In genomic region chr1:172056251-172056650, GRCm38 (mm10) we compare ENCODE assay signal across 16 mouse cellular contexts. TPM values are rescaled to one million over a fixed set of nuclear protein-coding genes. Genes with fewer than 3 reads are reported as not detected.
A peak's percentile ranks its signal among the peaks of the same experiment; 100 is the strongest.
DNase-seq lines count a peak whose midpoint lies in the region; ATAC-seq and TF ChIP-seq lines count a peak whose summit lies in the region.
"Had no signal": no experiment of that assay in that cellular context is flagged by ENCODE, and none has a peak within 500 bp of the region (broad histone marks: within the 10 kb centered on the region; RNA-seq: fewer than 3 reads in every experiment).

No protein-coding gene starts in this region.

- peak overlapping the region; percentile 37 for H3K4me2 ChIP-seq in forebrain, embryonic 15.5 days (replicated peaks)
- peak overlapping the region; percentile 65 for H3K4me2 ChIP-seq in midbrain, embryonic 11.5 days
- H3K4me2 ChIP-seq: heart, embryonic 12.5 days; limb, embryonic 13.5 days; lung, embryonic 14.5 days had no signal

- WGBS in forebrain, embryonic 15.5 days, result 58% methylated on average over 4 of the region's 4 CpGs
- 78% methylated on average over 4 of the region's 4 CpGs for WGBS in midbrain, embryonic 11.5 days
- 84% methylated on average over 4 of the region's 4 CpGs for WGBS in kidney, adult 2 months

- H3K27me3 ChIP-seq in forebrain, embryonic 15.5 days, result 0 out of 2 replicates have a peak, but pooled peaks cover 7% of the 10 kb centered on the region
- H3K27me3 ChIP-seq in midbrain, embryonic 11.5 days (ENCODE audit: control insufficient read depth, insufficient read depth, low read length), result peaks cover 13% of the 10 kb centered on the region
- H3K27me3 ChIP-seq in kidney, adult 2 months (replicated peaks; ENCODE audit: control insufficient read depth, insufficient read depth, low read length), result 0 out of 2 replicates have a peak, but pooled peaks cover 2% of the 10 kb centered on the region
- H3K27me3 ChIP-seq: CH12.LX, Patski had no signal

- H3K4me1 ChIP-seq in forebrain, embryonic 15.5 days, result peaks cover 64% of the 10 kb centered on the region
- H3K4me1 ChIP-seq in midbrain, embryonic 11.5 days (ENCODE audit: control insufficient read depth, insufficient read depth, low read length), result peaks cover 31% of the 10 kb centered on the region
- H3K4me1 ChIP-seq in kidney, adult 2 months (ENCODE audit: control insufficient read depth, insufficient read depth, low read length), result peaks cover 4% of the 10 kb centered on the region; the same call in 1 of the 2 replicates

- TF ChIP-seq POLR2A in kidney, adult 2 months (IDR thresholded peaks at IDR 0.05; ENCODE audit: low read depth, low read length), result no peak

- no peak for ATAC-seq in forebrain, embryonic 15.5 days (replicated peaks)
- no peak for ATAC-seq in midbrain, embryonic 11.5 days (ENCODE audit: low FRiP score)
- ATAC-seq: Patski had no signal

- H3K4me3 ChIP-seq in forebrain, embryonic 15.5 days, result peak overlapping the region; percentile 30
- peak overlapping the region; percentile 39 for H3K4me3 ChIP-seq in midbrain, embryonic 11.5 days (ENCODE audit: low read depth, low read length)
- H3K4me3 ChIP-seq in kidney, adult 2 months (ENCODE audit: insufficient read depth, low read depth, low read length), result no peak overlapping the region
- H3K4me3 ChIP-seq: heart, embryonic 12.5 days; limb, embryonic 13.5 days had no signal

- no peaks in the 10 kb centered on the region for H3K36me3 ChIP-seq in forebrain, embryonic 15.5 days
- H3K36me3 ChIP-seq in midbrain, embryonic 11.5 days (ENCODE audit: control insufficient read depth, insufficient read depth, low read length), result no peaks in the 10 kb centered on the region
- H3K36me3 ChIP-seq in kidney, adult 2 months (ENCODE audit: control insufficient read depth, insufficient read depth, low read length), result no peaks in the 10 kb centered on the region
- H3K36me3 ChIP-seq: heart, embryonic 12.5 days; limb, embryonic 13.5 days had no signal

- no peaks in the 10 kb centered on the region for H3K9me3 ChIP-seq in forebrain, embryonic 15.5 days
- H3K9me3 ChIP-seq in midbrain, embryonic 11.5 days (ENCODE audit: control insufficient read depth, low read length), result no peaks in the 10 kb centered on the region
- H3K9me3 ChIP-seq: heart, embryonic 12.5 days; limb, embryonic 13.5 days had no signal

- H3K27ac ChIP-seq in forebrain, embryonic 15.5 days (replicated peaks), result no peak overlapping the region
- no peak overlapping the region for H3K27ac ChIP-seq in midbrain, embryonic 11.5 days (ENCODE audit: low read depth, low read length)
- no peak overlapping the region for H3K27ac ChIP-seq in kidney, adult 2 months (ENCODE audit: insufficient read depth, low read depth, low read length)
- H3K27ac ChIP-seq: kidney, postnatal 0 days; limb, embryonic 13.5 days had no signal

- no peak overlapping the region for H3K9ac ChIP-seq in forebrain, embryonic 15.5 days (replicated peaks)
- no peak overlapping the region; the same call in 1 of the 2 replicates for H3K9ac ChIP-seq in midbrain, embryonic 11.5 days (ENCODE audit: low read length)
- H3K9ac ChIP-seq: heart, embryonic 12.5 days; limb, embryonic 13.5 days; lung, embryonic 14.5 days had no signal

- no peak for TF ChIP-seq CTCF in kidney, adult 2 months (conservative IDR thresholded peaks at IDR 0.05; ENCODE audit: insufficient read depth, insufficient read length, low read depth, low read length)

- DNase-seq in right cerebral cortex, adult 18-20 months, result peak; percentile 71
- DNase-seq in right cerebral cortex, postnatal 10 days (ENCODE audit: low spot score in 2 of 2), result no peak
- peak; percentile 65 for DNase-seq in midbrain, embryonic 11.5 days (ENCODE audit: low spot score, missing footprints)
- DNase-seq in kidney, adult 2 months, result no peak
- DNase-seq in Muller cell, postnatal 12 days (ENCODE audit: inconsistent ontology term), result no peak
- no peak for DNase-seq in T-cell, adult 2 months (ENCODE audit: low spot score)
- DNase-seq: adrenal gland, adult 2 months; gastrocnemius, postnatal 14 days; lung, embryonic 14.5 days had no signal

RNA-seq across cellular contexts. Expression of gene Nhlh1, which starts 1.1 kb away (rescaled TPM):
- polyA plus RNA-seq in forebrain, embryonic 15.5 days (2015; fragmentation: Nextera tagmentation; extraction: Ambion mirVana), result 3.9 and 4.6 TPM in 2 replicates
- polyA plus RNA-seq in midbrain, embryonic 11.5 days (2014; fragmentation: Nextera tagmentation; extraction: Ambion mirVana), result 10.7 and 11.0 TPM in 2 replicates
- polyA plus RNA-seq in kidney, adult 2 months (2012; rRNA removed), result not detected in 2 replicates
- polyA plus RNA-seq: adrenal gland, adult 2 months; heart, embryonic 12.5 days; kidney, postnatal 0 days; limb, embryonic 13.5 days; lung, embryonic 14.5 days; Patski; spleen, adult 2 months had no signal

RNA-seq across cellular contexts. Expression of gene Copa, which starts 26.1 kb away (rescaled TPM):
- 207 TPM in 2 replicates for polyA plus RNA-seq in forebrain, embryonic 15.5 days (2015; fragmentation: Nextera tagmentation; extraction: Ambion mirVana)
- polyA plus RNA-seq in midbrain, embryonic 11.5 days (2014; fragmentation: Nextera tagmentation; extraction: Ambion mirVana), result 178 and 194 TPM in 2 replicates
- polyA plus RNA-seq in kidney, adult 2 months (2012; rRNA removed), result 60.4 and 74.9 TPM in 2 replicates

RNA-seq across cellular contexts. Expression of gene Ncstn, which starts 26.3 kb away (rescaled TPM):
- polyA plus RNA-seq in forebrain, embryonic 15.5 days (2015; fragmentation: Nextera tagmentation; extraction: Ambion mirVana), result 104 and 105 TPM in 2 replicates
- polyA plus RNA-seq in midbrain, embryonic 11.5 days (2014; fragmentation: Nextera tagmentation; extraction: Ambion mirVana), result 107 and 108 TPM in 2 replicates
- 94.0 and 98.3 TPM in 2 replicates for polyA plus RNA-seq in kidney, adult 2 months (2012; rRNA removed)

RNA-seq across cellular contexts. Expression of gene Vangl2, which starts 28.0 kb away (rescaled TPM):
- 48.0 and 51.5 TPM in 2 replicates for polyA plus RNA-seq in forebrain, embryonic 15.5 days (2015; fragmentation: Nextera tagmentation; extraction: Ambion mirVana)
- polyA plus RNA-seq in midbrain, embryonic 11.5 days (2014; fragmentation: Nextera tagmentation; extraction: Ambion mirVana), result 49.3 and 52.9 TPM in 2 replicates
- 2.9 and 3.3 TPM in 2 replicates for polyA plus RNA-seq in kidney, adult 2 months (2012; rRNA removed)

Comparison
In these comparisons a context has a peak if more than half of its experiments do, and no peak if none do; other contexts are left out.
1. DNase-seq: peak in right cerebral cortex, adult 18-20 months (single experiment) and midbrain, embryonic 11.5 days (single experiment); none in right cerebral cortex, postnatal 10 days (0 of 2), kidney, adult 2 months (single experiment), Muller cell, postnatal 12 days (single experiment) and T-cell, adult 2 months (single experiment).